Mouse (Mus musculus) adrenal gland, adult (tissue): ENCODE data around the gene Olfr583.

Experiments
- DNase-seq, 2 experiments: peaks; one replicate each; pipeline ENCODE4 v3.0.0; 2022 to 2023; ENCODE audit warnings: low spot score in 1 of 2; ENCODE audit not compliant: inconsistent age in 2 of 2

Gene Olfr583

GRCm38 (mm10) chr7:103051000-103051399 lies at the start of gene Olfr583:
Olfr583 (plus strand) TSS chr7:103051300.
- no peak for DNase-seq

- DNase-seq, result no peak
Measured at GRCm38 (mm10) chr7:103037724-103038123, 13.4 kb upstream of the Olfr583 start, which contains the start of gene Olfr582. Olfr582 (plus strand) TSS chr7:103038024.

GRCm38 (mm10) chr7:103081585-103081984 lies 30.5 kb downstream of the Olfr583 start, which contains the start of gene Olfr584:
Olfr584 (plus strand) TSS chr7:103081885.
- no peak for DNase-seq

- no peak for DNase-seq
Measured at GRCm38 (mm10) chr7:103097420-103097819, 46.3 kb downstream of the Olfr583 start, which contains the start of gene Olfr585. Olfr585 (plus strand) TSS chr7:103097720.
